Mouse (Mus musculus): ENCODE results near the gene Olfml2b.
A peak's percentile ranks its signal among the peaks of the same experiment; 100 is the strongest.

The Olfml2b gene

DNA sequence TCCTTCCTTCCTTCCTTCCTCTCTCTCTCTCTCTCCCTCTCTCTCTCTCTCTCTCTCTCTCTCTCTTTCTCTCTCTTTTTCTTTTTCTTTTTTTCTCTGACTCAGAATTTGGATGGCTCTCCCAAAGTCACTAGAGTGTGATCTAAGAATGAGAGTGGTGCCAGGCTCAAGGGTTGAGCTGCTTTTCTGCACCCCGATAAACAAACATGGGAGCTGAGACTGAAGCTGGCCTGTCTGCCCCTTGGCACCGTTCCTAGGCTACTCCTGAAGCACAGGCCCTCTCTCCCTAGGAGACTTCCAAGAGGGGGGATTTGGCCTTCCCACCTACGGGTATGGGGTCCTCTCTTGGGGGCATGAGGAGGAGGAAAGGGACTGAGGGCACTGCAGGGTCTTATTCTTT is 54.4 kb downstream of the Olfml2b start:
- no peak for DNase-seq

GRCm38 (mm10) chr1:170699553-170699952 is 55.2 kb downstream of the Olfml2b start:
- DNase-seq = no peak

DNA sequence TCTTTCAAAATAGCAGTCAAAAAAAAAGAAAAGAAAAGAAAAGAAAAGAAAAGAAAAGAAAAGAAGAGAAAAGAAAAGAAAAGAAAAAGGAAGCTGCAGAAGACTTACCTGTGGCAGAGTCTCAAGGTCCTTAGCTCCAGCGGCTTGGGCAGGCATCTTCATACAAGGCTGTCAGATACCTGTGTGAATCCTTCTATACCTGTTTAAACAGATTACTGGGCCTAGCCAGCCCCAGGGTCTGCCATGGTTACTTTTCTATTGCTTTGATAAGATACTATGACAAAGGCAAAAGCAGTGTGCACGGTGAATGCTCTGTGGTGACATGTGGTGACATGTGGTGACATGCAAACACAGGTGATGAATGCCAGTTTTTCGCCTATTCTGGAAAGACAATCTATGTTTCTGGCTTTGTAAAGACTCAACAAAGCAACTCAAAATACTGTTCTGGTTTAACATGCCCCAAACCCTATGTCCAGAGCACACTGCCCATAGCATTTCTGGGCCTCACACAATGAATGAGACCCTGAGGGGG is 56.2 kb downstream of the Olfml2b start:
- DNase-seq = no peak

- no peak for DNase-seq
Measured at GRCm38 (mm10) chr1:170701178-170701577, 56.8 kb downstream of the Olfml2b start.

DNA sequence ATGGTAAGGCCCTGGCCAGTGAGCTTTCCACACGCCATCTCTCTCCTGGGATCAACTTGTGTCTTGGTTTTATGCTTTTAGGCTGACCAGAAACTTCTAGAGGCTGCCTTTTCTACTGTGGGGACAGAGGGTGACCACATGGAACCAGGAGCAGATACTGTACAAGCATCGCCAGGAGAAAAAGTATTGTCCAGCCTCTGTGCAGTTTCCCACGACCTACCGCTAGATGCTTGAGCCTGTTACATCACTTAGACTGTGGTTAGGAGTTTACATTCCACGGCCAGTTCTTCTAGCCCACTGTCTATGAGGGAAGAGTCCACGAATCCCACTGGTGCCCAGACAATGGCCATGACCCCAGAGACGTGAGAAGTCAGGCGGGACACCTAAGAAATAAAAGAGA is 57.2 kb downstream of the Olfml2b start:
- DNase-seq = no peak

- no peak for DNase-seq
Measured at GRCm38 (mm10) chr1:170702263-170702662, 57.9 kb downstream of the Olfml2b start.

GRCm38 (mm10) chr1:170702958-170703357 is 58.6 kb downstream of the Olfml2b start:
- DNase-seq = no peak

GRCm38 (mm10) chr1:170704103-170704502 is 59.8 kb downstream of the Olfml2b start:
- DNase-seq = no peak

DNA sequence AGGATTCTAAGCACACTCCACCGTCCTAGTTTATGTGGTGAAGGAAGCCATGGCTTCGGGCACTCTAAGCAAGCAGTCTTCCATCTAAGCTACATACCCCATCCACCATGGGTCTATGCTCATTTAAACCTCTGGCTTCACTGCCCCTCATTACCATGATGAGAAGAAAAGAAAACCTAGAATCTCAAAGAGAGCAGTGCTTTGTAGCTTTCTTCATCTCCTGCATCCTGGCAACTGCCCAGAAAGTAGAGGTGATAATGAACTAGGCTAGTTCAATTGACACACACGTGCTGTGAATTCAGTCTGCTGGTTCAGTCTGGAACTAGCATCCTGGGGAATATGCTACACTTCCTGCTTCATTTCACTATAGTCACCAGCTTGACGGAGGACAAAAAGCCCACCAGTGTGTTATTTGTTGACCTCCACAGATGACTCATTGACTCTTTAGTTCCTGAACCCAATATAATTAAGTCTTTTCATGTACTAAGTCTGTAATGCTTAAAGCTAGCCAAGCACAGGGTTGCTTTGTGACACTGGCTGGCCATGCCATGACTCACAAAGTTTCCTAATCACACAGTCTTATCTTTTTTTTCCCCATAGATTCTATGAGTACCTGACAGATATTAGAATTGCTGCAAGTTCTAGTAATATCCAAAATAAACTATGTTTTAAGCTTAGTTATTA is 60.7 kb downstream of the Olfml2b start:
- no peak for DNase-seq

GRCm38 (mm10) chr1:170706046-170706445 is 61.7 kb downstream of the Olfml2b start:
- no peak for DNase-seq

DNA sequence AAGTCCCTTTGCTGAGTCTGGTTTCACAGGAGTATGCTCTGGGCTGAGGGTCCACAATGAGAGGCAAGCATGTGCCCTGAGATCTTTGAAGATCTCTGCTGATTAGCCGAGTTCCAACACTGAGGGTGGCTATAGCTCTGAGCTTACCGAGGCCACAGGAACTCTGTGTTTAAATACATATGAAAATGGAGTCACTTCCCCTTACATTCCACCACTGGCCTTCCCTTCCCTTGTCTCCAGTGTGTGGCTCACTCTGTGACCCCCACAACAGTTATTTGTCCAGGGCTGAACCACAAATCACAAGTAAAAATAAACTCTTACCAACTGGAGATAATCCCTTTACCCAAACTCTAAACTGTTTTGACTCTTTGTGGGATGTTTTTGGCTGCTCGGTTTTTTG is 64.7 kb downstream of the Olfml2b start:
- DNase-seq = no peak

DNA sequence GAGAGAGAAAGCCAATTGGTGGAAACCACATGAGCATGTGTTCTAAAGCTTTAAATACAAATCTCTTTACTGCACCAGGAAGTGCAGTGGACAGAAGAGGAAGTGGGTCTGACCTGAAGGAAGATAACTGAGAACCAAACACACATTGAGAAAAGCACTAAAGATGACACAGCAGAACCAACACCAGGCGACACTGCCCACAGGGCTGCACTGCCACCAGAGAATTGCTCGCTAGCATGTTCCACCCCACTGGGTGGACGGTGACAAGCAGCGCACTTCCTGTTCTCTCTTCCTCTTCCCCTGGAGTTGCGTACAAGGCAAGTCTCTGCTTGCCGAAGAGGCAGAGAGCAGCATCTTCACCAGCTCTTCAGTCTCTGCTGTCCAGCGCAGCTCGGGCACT is 65.1 kb downstream of the Olfml2b start:
- DNase-seq = no peak

DNA sequence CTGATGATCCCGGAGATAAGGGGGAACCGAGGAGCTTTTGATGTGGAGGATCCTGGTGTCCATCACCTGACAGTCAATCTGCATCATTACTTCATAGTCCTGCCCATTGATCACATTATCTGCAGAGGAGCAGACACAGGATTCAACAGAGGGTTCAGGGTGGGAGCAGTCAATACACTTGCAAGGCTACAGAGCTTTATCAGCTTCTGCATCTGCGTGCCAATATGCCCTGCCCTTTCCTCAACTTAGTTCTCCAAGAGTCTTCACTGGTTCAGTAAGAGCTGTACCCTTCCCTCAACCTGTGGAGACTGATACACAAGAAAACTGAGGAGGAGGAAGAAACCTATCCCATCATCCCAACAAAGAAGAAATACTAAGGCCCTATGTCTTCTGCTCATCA is 65.6 kb downstream of the Olfml2b start:
- no peak for DNase-seq

DNA sequence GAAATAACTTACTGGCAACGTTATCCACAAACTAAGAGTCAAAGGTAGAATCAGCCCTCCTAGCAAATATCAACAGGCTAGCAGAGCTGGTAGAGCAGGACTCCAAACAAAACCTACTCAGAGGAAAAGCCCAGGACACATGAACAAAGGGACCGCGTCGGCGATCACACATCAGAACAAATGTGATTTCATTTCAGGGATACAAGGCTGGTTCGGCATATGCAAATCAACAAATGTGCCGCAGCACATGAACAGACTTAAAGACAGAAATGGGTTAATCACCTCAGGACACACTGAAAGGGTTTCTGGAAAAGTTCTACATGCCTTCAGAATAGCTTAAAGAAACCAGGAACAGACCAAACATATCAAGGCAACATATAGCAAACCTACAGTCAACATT is 67.4 kb downstream of the Olfml2b start:
- DNase-seq = no peak

DNA sequence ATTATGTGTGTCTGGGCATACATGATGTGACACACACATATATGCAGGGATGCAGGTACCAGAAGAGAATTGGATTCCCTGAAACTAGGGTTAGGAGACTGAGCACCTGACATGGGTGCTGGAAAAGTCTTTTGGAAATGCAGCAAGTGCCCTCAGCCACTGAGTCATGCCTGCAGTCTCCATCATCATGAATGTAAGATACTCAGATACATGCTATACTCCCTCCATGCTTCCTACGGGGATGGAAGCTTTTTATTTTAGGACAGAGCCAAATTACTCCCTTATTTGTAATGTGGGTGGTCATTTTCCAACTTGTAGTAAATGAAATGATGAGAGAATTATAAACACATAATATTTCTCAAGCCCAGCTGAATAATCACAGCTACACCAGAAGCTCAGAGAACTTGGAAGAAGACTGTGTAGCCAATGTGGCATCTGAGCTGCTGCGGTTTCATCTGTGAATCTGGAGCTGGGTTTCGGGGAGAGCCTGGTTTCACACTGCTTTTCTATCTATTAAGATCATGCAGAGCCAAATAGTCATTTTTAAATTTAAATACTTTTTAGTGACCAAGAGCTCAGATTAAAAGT is 73.0 kb downstream of the Olfml2b start:
- DNase-seq = no peak

- DNase-seq = no peak
Measured at GRCm38 (mm10) chr1:170718133-170718810, 73.9 kb downstream of the Olfml2b start.

DNA sequence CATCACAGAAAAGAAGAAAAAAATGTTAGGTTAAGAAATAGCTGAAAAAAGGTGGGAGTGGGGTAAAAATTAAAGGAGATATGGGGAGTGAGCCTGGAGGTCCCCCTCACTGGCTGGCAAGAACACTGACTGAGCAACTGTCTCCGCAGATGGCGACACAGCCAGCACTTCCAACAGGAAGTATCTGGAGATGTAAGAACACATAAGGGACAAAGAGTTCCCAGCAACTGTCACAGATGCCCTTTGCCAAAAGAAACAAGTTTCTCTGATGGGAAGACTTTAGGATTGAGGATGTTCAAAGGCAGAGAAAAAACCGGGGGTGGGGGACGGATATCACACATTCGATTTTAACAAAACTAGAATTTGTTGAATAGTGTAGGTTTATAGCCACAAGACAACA is 77.2 kb downstream of the Olfml2b start:
- DNase-seq = no peak

GRCm38 (mm10) chr1:170728524-170728923 is 84.2 kb downstream of the Olfml2b start:
- DNase-seq = peak; percentile 6

- DNase-seq = no peak
Measured at GRCm38 (mm10) chr1:170729267-170729962, 85.1 kb downstream of the Olfml2b start.

GRCm38 (mm10) chr1:170731865-170732595 is 87.7 kb downstream of the Olfml2b start:
- no peak for DNase-seq
